Mouse (Mus musculus) testis, adult 2 months (tissue): ENCODE data around the gene Shank2. TPM values are rescaled to one million over a fixed set of nuclear protein-coding genes. Genes with fewer than 3 reads are reported as not detected.

Experiments used
- H3K27ac ChIP-seq: fragments of 200-500 bp; 2 replicates; pipeline ENCODE4 v1.5.1; 2012; ENCODE audit warnings: low read depth, low read length; ENCODE audit not compliant: control insufficient read depth, insufficient read depth
- H3K27me3 ChIP-seq: fragments of 200-500 bp; 2 replicates; pipeline ENCODE4 v1.6.1; 2012; ENCODE audit warnings: mild to moderate bottlenecking, low read length, moderate library complexity; ENCODE audit not compliant: control insufficient read depth, insufficient read depth
- H3K36me3 ChIP-seq: fragments of 200-500 bp; 2 replicates; pipeline ENCODE4 v1.6.1; 2012; ENCODE audit warnings: mild to moderate bottlenecking, low read length; ENCODE audit not compliant: control insufficient read depth, insufficient read depth
- H3K4me1 ChIP-seq: fragments of 200-500 bp; 2 replicates; pipeline ENCODE4 v1.6.1; 2012; ENCODE audit warnings: low read length; ENCODE audit not compliant: control insufficient read depth, insufficient read depth
- H3K4me3 ChIP-seq: fragments of 200-500 bp; 2 replicates; pipeline ENCODE4 v1.5.1; 2012; ENCODE audit warnings: low read depth, mild to moderate bottlenecking, low read length, moderate library complexity, mixed read lengths; ENCODE audit not compliant: control insufficient read depth
- CTCF ChIP-seq: fragments of 200-500 bp; IDR thresholded peaks from 2 replicates; pipeline ENCODE4 v1.5.1; 2012; ENCODE audit warnings: low read depth, mild to moderate bottlenecking, inconsistent platforms, low read length, moderate library complexity; ENCODE audit not compliant: control insufficient read depth, insufficient read depth, insufficient replicate concordance
- POLR2A ChIP-seq: fragments of 200-500 bp; IDR thresholded peaks from 2 replicates; pipeline ENCODE4 v1.6.1; 2012; ENCODE audit warnings: low read depth, mild to moderate bottlenecking, inconsistent platforms, low read length, moderate library complexity; ENCODE audit not compliant: control insufficient read depth
- polyA plus RNA-seq: library from polyadenylated mRNA; depleted of rRNA; stranded (reverse); fragments of >200 nt; gene quantifications from 2 replicates; pipeline ENCODE4 v1.2.3, GENCODE M21; 2012

Shank2 gene
- polyA plus RNA-seq, 1 experiment, result 34.7 TPM

GRCm38 (mm10) chr7:144133388-144133998 lies 131.8 kb downstream of the Shank2 start:
- TF ChIP-seq POLR2A (no peak), CTCF (no peak)
- H3K27me3 ChIP-seq, result no peaks in the 10 kb centered on the region
- no peaks in the 10 kb centered on the region for H3K36me3 ChIP-seq
- H3K4me3 ChIP-seq, result no peak overlapping the region
- no peak overlapping the region for H3K27ac ChIP-seq
- no peaks in the 10 kb centered on the region for H3K4me1 ChIP-seq

GRCm38 (mm10) chr7:144134699-144135098 lies 133.0 kb downstream of the Shank2 start:
- Histone ChIP-seq H3K4me1 (no peaks in the 10 kb centered on the region), H3K36me3 (no peaks in the 10 kb centered on the region), H3K27ac (no peak overlapping the region), H3K4me3 (no peak overlapping the region), H3K27me3 (no peaks in the 10 kb centered on the region)
- TF ChIP-seq POLR2A (no peak), CTCF (no peak)

DNA sequence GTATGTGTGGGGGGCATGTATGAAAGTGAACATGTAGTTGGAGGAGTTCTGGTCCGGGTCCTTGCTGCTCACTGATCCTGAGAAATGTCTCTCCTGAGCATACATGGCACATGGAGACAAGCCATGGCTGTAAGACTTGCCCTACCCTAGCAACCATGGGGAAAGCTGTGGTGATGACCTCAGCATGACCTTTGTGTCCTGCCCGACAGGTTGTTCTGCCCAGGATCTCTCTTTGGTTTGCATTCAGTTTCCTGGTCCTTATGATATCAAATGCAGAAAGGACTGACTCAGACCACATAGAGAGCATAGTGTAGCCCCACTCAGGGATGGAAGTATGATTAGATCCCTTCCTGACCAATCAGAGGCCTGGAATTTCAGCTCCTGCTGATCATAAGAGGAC lies 136.1 kb downstream of the Shank2 start:
- Histone ChIP-seq H3K4me3 (no peak overlapping the region), H3K4me1 (no peaks in the 10 kb centered on the region), H3K27me3 (no peaks in the 10 kb centered on the region), H3K27ac (no peak overlapping the region), H3K36me3 (no peaks in the 10 kb centered on the region)
- TF ChIP-seq CTCF, result no peak
- no peak for TF ChIP-seq POLR2A

DNA sequence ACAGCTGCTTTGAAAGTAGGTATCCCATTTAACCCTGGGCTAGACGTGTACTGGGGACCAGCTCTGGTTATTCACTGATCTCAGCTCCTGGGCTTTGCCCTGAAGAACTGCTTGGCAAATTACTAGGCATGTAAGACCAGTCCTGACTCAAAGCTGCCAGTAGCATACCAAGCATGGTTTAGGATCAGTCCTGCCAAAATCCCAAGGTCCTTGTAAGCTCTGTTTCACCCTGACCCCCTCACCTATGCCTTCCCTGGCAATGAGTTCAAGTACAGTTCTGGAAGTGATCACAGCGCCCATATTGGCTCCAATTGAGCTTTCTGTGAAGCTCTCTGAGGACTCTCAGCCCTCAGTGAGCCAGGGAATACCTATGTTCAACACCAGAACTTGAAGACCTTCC lies 136.7 kb downstream of the Shank2 start:
- Histone ChIP-seq H3K27ac (no peak overlapping the region), H3K27me3 (no peaks in the 10 kb centered on the region), H3K36me3 (no peaks in the 10 kb centered on the region), H3K4me1 (no peaks in the 10 kb centered on the region), H3K4me3 (no peak overlapping the region)
- no peak for TF ChIP-seq POLR2A
- TF ChIP-seq CTCF, result no peak

GRCm38 (mm10) chr7:144139691-144140090 lies 138.0 kb downstream of the Shank2 start:
- Histone ChIP-seq H3K4me3 (no peak overlapping the region), H3K4me1 (no peaks in the 10 kb centered on the region), H3K27ac (no peak overlapping the region), H3K27me3 (no peaks in the 10 kb centered on the region), H3K36me3 (no peaks in the 10 kb centered on the region)
- TF ChIP-seq CTCF (no peak), POLR2A (no peak)

DNA sequence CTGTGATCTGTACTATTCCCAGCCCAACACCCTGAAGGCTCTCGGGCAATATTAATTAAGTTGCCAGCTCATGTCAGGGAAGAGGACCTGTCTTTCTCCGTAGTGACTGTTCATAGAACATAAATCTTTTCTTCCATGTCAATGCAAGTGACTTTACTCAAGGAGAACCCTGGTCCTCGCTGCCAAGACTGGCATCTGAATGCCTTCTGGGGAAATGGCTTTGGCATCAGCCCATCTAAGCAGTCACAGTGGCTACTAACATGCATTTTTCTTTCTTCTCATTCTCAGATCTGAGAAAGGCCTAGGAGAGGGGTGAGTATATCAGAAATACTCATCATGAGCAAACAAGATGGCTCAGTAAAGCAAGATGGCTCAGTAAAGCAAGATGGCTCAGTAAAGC lies 138.7 kb downstream of the Shank2 start:
- Histone ChIP-seq H3K27ac (no peak overlapping the region), H3K4me1 (no peaks in the 10 kb centered on the region), H3K4me3 (no peak overlapping the region), H3K27me3 (no peaks in the 10 kb centered on the region), H3K36me3 (no peaks in the 10 kb centered on the region)
- no peak for TF ChIP-seq CTCF

DNA sequence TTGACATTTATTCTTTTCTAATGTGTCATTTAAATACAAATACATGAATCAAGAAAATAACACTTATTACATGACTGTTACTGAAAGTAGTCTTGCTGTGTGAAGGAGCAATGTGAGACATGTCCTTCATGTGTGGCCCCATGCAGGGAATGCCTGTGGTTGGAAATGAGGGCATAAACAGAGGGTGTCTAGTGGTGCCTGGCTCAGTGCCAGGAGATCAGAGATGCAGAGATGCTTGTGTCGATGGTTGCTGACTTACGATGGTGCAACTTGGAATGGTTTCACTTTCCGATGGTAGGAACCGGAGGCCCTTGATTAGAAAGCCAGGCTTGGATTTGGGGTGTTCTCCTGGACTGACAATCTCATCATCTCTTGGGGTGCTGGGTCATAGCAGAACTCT lies 140.3 kb downstream of the Shank2 start:
- H3K27me3 ChIP-seq, result no peaks in the 10 kb centered on the region

GRCm38 (mm10) chr7:144143941-144144340 lies 142.2 kb downstream of the Shank2 start:
- Histone ChIP-seq H3K27me3 (no peaks in the 10 kb centered on the region), H3K27ac (no peak overlapping the region), H3K4me3 (no peak overlapping the region), H3K4me1 (no peaks in the 10 kb centered on the region), H3K36me3 (no peaks in the 10 kb centered on the region)
- TF ChIP-seq POLR2A (no peak), CTCF (no peak)

More for the DNA sequence above, 140.3 kb downstream of the Shank2 start:
- TF ChIP-seq POLR2A (no peak), CTCF (no peak)
- no peak overlapping the region for H3K4me3 ChIP-seq
- no peaks in the 10 kb centered on the region for H3K4me1 ChIP-seq
- H3K27ac ChIP-seq, result no peak overlapping the region
- H3K36me3 ChIP-seq, result no peaks in the 10 kb centered on the region
